Mouse (Mus musculus): Measurements from ENCODE around the gene Enpp6. TPM values are rescaled to one million over a fixed set of nuclear protein-coding genes. Genes with fewer than 3 reads are reported as not detected.

The Enpp6 gene
- total RNA-seq (2021) (1 to 10 TPM; 2.9 to 3.5 TPM), polyA plus RNA-seq (2012; rRNA removed) (5.9 and 7.7 TPM in 2 replicates)
- long read RNA-seq, partial matches to known transcripts: 1 of 2 reads
- long read RNA-seq, other reads (novel, unspliced or antisense): 0 of 2 reads

GRCm38 (mm10) chr8:46986386-46987140, at the start of gene Enpp6:
TSS of gene Enpp6 (plus strand) at chr8:46986887.
- Histone ChIP-seq H3K27me3 (ENCODE audit: control insufficient read depth, insufficient read depth, low read length) (no peaks in the 10 kb centered on the region), H3K79me2 (replicated peaks; ENCODE audit: control insufficient read depth, insufficient read depth, low read length) (no peaks in the 10 kb centered on the region), H3K27ac (peak within 1 kb of the TSS; percentile 13; the same call in 1 of the 2 replicates), H3K4me1 (ENCODE audit: control insufficient read depth, insufficient read depth, low read length) (peaks cover 10% of the 10 kb centered on the region), H3K4me3 (no peak within 1 kb of the TSS), H3K36me3 (ENCODE audit: control insufficient read depth, insufficient read depth, low read length) (peaks cover 3% of the 10 kb centered on the region; the same call in 1 of the 2 replicates), H3K9ac (ENCODE audit: low read depth, low read length) (no peak within 1 kb of the TSS)
- WGBS: 70% methylated on average over 8 of the region's 8 CpGs
- no peak for TF ChIP-seq POLR2A (IDR thresholded peaks at IDR 0.05; ENCODE audit: insufficient read depth, low read depth, low read length)
- peak; percentile 27 for TF ChIP-seq CTCF (IDR thresholded peaks at IDR 0.05)
- TF ChIP-seq EP300 (IDR thresholded peaks at IDR 0.05; ENCODE audit: insufficient read depth, low read depth, low read length): no peak
- no peak for DNase-seq
- intact Hi-C loops (cut with DNase I): no loop called here

- intact Hi-C loops (cut with DNase I): no loop called here
- H3K4me3 ChIP-seq: no peak overlapping the region
- WGBS: 83% methylated on average over 4 of the region's 4 CpGs
- no peaks in the 10 kb centered on the region for H3K27me3 ChIP-seq (ENCODE audit: control insufficient read depth, insufficient read depth, low read length)
- no peak overlapping the region for H3K9ac ChIP-seq (ENCODE audit: low read depth, low read length)
- no peak for TF ChIP-seq POLR2A (IDR thresholded peaks at IDR 0.05; ENCODE audit: insufficient read depth, low read depth, low read length)
- no peak for TF ChIP-seq EP300 (IDR thresholded peaks at IDR 0.05; ENCODE audit: insufficient read depth, low read depth, low read length)
- TF ChIP-seq CTCF (IDR thresholded peaks at IDR 0.05): no peak
- DNase-seq: no peak
- H3K27ac ChIP-seq: no peak overlapping the region
- H3K4me1 ChIP-seq (ENCODE audit: control insufficient read depth, insufficient read depth, low read length): peaks cover 6% of the 10 kb centered on the region
- peaks cover 2% of the 10 kb centered on the region; the same call in 1 of the 2 replicates for H3K36me3 ChIP-seq (ENCODE audit: control insufficient read depth, insufficient read depth, low read length)
- H3K79me2 ChIP-seq (replicated peaks; ENCODE audit: control insufficient read depth, insufficient read depth, low read length): no peaks in the 10 kb centered on the region
Observed at GRCm38 (mm10) chr8:46938218-46938617, 48.5 kb upstream of the Enpp6 start.

- H3K27me3 ChIP-seq (ENCODE audit: control insufficient read depth, insufficient read depth, low read length): no peaks in the 10 kb centered on the region
- 17% methylated on average over 11 of the region's 11 CpGs for WGBS
- DNase-seq: peak; percentile 69 to 86
- no peak for TF ChIP-seq CTCF (IDR thresholded peaks at IDR 0.05)
- TF ChIP-seq EP300 (IDR thresholded peaks at IDR 0.05; ENCODE audit: insufficient read depth, low read depth, low read length): peak; percentile 88
- TF ChIP-seq POLR2A (IDR thresholded peaks at IDR 0.05; ENCODE audit: insufficient read depth, low read depth, low read length): peak; percentile 72
- peaks cover 5% of the 10 kb centered on the region for H3K4me1 ChIP-seq (ENCODE audit: control insufficient read depth, insufficient read depth, low read length)
- peaks cover 2% of the 10 kb centered on the region; the same call in 1 of the 2 replicates for H3K36me3 ChIP-seq (ENCODE audit: control insufficient read depth, insufficient read depth, low read length)
- no peaks in the 10 kb centered on the region for H3K79me2 ChIP-seq (replicated peaks; ENCODE audit: control insufficient read depth, insufficient read depth, low read length)
- peak overlapping the region; percentile 94 for H3K27ac ChIP-seq
- H3K9ac ChIP-seq (ENCODE audit: low read depth, low read length): peak overlapping the region; percentile 56
- intact Hi-C loops (cut with DNase I): loop anchor here (10.0 kb wide), 1 partner anchor 386 kb away; the partner anchor contains the start of gene Cenpu
- H3K4me3 ChIP-seq: peak overlapping the region; percentile 48
Observed at GRCm38 (mm10) chr8:46941295-46941694, 45.4 kb upstream of the Enpp6 start.

- peak overlapping the region; percentile 94 for H3K27ac ChIP-seq
- peaks cover 2% of the 10 kb centered on the region; the same call in 1 of the 2 replicates for H3K36me3 ChIP-seq (ENCODE audit: control insufficient read depth, insufficient read depth, low read length)
- no peaks in the 10 kb centered on the region for H3K79me2 ChIP-seq (replicated peaks; ENCODE audit: control insufficient read depth, insufficient read depth, low read length)
- DNase-seq: peak in 1 of 2 experiments; percentile 29
- peaks cover 5% of the 10 kb centered on the region for H3K4me1 ChIP-seq (ENCODE audit: control insufficient read depth, insufficient read depth, low read length)
- peak overlapping the region; percentile 56 for H3K9ac ChIP-seq (ENCODE audit: low read depth, low read length)
- 59% methylated on average over 15 of the region's 15 CpGs for WGBS
- no peaks in the 10 kb centered on the region for H3K27me3 ChIP-seq (ENCODE audit: control insufficient read depth, insufficient read depth, low read length)
- no peak for TF ChIP-seq POLR2A (IDR thresholded peaks at IDR 0.05; ENCODE audit: insufficient read depth, low read depth, low read length)
- TF ChIP-seq CTCF (IDR thresholded peaks at IDR 0.05): no peak
- peak overlapping the region; percentile 48 for H3K4me3 ChIP-seq
- intact Hi-C loops (cut with DNase I): loop anchor here (10.0 kb wide), 1 partner anchor 387 kb away; the partner anchor contains the start of gene Cenpu
Observed at GRCm38 (mm10) chr8:46941731-46942650, 44.7 kb upstream of the Enpp6 start.

- H3K27ac ChIP-seq: no peak overlapping the region; the same call in 1 of the 2 replicates
- intact Hi-C loops (cut with DNase I): loop anchor here (10.0 kb wide), 1 partner anchor 388 kb away; the partner anchor contains the start of gene Cenpu
- DNase-seq: no peak
- no peak overlapping the region for H3K4me3 ChIP-seq
- no peaks in the 10 kb centered on the region for H3K27me3 ChIP-seq (ENCODE audit: control insufficient read depth, insufficient read depth, low read length)
- no peaks in the 10 kb centered on the region for H3K79me2 ChIP-seq (replicated peaks; ENCODE audit: control insufficient read depth, insufficient read depth, low read length)
- no peak overlapping the region for H3K9ac ChIP-seq (ENCODE audit: low read depth, low read length)
- peaks cover 5% of the 10 kb centered on the region for H3K4me1 ChIP-seq (ENCODE audit: control insufficient read depth, insufficient read depth, low read length)
- TF ChIP-seq EP300 (IDR thresholded peaks at IDR 0.05; ENCODE audit: insufficient read depth, low read depth, low read length) (no peak), POLR2A (IDR thresholded peaks at IDR 0.05; ENCODE audit: insufficient read depth, low read depth, low read length) (no peak), CTCF (IDR thresholded peaks at IDR 0.05) (no peak)
- WGBS: 90% methylated on average over 11 of the region's 11 CpGs
- peaks cover 2% of the 10 kb centered on the region; the same call in 1 of the 2 replicates for H3K36me3 ChIP-seq (ENCODE audit: control insufficient read depth, insufficient read depth, low read length)
Observed at GRCm38 (mm10) chr8:46942651-46943024, 44.0 kb upstream of the Enpp6 start.

All from heart, adult 2 months (tissue).